Mouse (Mus musculus) embryonic facial prominence, embryonic 11.5 days (tissue): ENCODE data around the gene Gimap4. TPM values are rescaled to one million over a fixed set of nuclear protein-coding genes. Genes with fewer than 3 reads are reported as not detected.

Experiments used
- ATAC-seq: fragments of 200-750 bp; cut with Nextera tagmentation; replicated peaks from 2 replicates; pipeline ENCODE4 v1.8.0; 2017; ENCODE audit warnings: low read depth; ENCODE audit not compliant: insufficient number of reproducible peaks, low FRiP score, low TSS enrichment
- DNase-seq: peaks from one replicate; pipeline ENCODE4 v3.0.0-alpha.2; 2015; ENCODE audit warnings: low spot score
- H3K27ac ChIP-seq: fragments of 300-500 bp; sonication (generic); replicated peaks from 2 replicates; pipeline ENCODE4 v1.5.1; 2014; ENCODE audit warnings: mild to moderate bottlenecking, low read depth, low read length, control low read depth
- H3K27me3 ChIP-seq: fragments of 300-500 bp; sonication (generic); 2 replicates; pipeline ENCODE4 v1.6.1; 2014; ENCODE audit warnings: mild to moderate bottlenecking, low read length, moderate library complexity, mixed read lengths; ENCODE audit not compliant: control insufficient read depth, insufficient read depth
- H3K36me3 ChIP-seq: fragments of 300-500 bp; sonication (generic); replicated peaks from 2 replicates; pipeline ENCODE4 v1.6.1; 2014; ENCODE audit warnings: low read depth, mild to moderate bottlenecking, low read length, moderate library complexity, mixed read lengths; ENCODE audit not compliant: control insufficient read depth, insufficient read depth
- H3K4me1 ChIP-seq: fragments of 300-500 bp; sonication (generic); 2 replicates; pipeline ENCODE4 v1.6.1; 2014; ENCODE audit warnings: low read length, mixed read lengths; ENCODE audit not compliant: control insufficient read depth, insufficient read depth
- H3K4me2 ChIP-seq: fragments of 300-500 bp; sonication (generic); 2 replicates; pipeline ENCODE4 v1.6.1; 2014; ENCODE audit warnings: low read depth, mild to moderate bottlenecking, control low read depth, low read length, moderate library complexity
- H3K4me3 ChIP-seq: fragments of 300-500 bp; sonication (generic); 2 replicates; pipeline ENCODE4 v1.5.1; 2014; ENCODE audit warnings: low read depth, low read length, control low read depth
- H3K9ac ChIP-seq: fragments of 300-500 bp; sonication (generic); replicated peaks from 2 replicates; pipeline ENCODE4 v1.6.1; 2014; ENCODE audit warnings: mild to moderate bottlenecking, control low read depth, low read length
- H3K9me3 ChIP-seq: fragments of 300-500 bp; sonication (generic); replicated peaks from 2 replicates; pipeline ENCODE4 v1.6.1; 2016; ENCODE audit warnings: mild to moderate bottlenecking, low read length, inconsistent platforms, mixed read lengths; ENCODE audit not compliant: control insufficient read depth
- WGBS: fragments of 180-500 bp; shearing (Covaris S2); extraction: QIAGEN DNeasy Blood & Tissue Kit; methylation state at CpG from one replicate; pipeline ENCODE4 v1.1.7; 2014; 5-methylcytosine and 5-hydroxymethylcytosine counted together
- polyA plus RNA-seq: library from polyadenylated mRNA; unstranded; fragments of >200 nt; fragmentation: Nextera tagmentation; extraction: Ambion mirVana; gene quantifications from 2 replicates; pipeline ENCODE4 v1.2.1, GENCODE M21; 2014

The Gimap4 gene
- polyA plus RNA-seq, 1 experiment from 2014 or later, result 10.2 TPM

DNA sequence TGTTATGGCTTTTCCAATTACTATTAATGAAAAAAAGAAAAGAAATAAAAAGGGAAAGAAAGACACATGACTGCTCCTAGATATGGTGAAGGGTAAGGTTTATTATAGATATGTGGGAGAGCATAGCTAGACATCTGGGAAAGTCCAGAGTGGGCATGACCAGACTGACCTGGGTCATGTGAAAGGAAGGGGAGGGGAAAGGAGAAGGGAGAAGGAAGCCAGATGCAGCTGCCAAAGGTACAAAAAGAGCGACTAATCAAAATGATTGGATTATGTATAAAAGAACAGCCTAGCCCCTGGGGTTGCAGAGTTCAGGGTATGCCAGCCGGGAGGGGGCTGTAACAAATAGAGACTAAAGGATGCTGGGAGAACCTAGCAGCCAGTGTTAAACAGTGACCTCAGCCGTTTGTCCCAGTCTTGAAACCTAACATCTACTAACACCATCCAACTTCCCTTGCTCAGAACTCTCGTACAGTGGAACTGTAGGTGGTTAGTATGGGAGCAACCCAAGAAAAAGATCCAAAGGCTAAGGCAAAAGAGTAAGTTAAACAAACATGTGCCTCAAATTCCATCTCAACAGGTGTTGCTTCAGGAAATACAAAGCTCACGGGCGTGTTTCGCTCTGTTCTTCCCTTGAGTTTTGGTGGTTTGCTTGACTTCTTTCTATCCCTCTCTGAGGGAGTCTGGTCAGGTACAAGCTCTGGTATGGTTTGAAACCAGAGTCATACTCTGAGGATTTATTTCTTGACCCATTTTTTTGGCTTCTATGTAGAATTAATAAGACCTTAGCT lies 13.9 kb downstream of the Gimap4 start:
- Histone ChIP-seq H3K9ac (no peak overlapping the region), H3K27me3 (no peaks in the 10 kb centered on the region), H3K9me3 (no peaks in the 10 kb centered on the region), H3K36me3 (no peaks in the 10 kb centered on the region), H3K4me3 (no peak overlapping the region), H3K27ac (no peak overlapping the region), H3K4me1 (no peaks in the 10 kb centered on the region), H3K4me2 (no peak overlapping the region)
- no peak for DNase-seq
- WGBS, result 78% methylated on average over 7 of the region's 7 CpGs
- ATAC-seq, result no peak

DNA sequence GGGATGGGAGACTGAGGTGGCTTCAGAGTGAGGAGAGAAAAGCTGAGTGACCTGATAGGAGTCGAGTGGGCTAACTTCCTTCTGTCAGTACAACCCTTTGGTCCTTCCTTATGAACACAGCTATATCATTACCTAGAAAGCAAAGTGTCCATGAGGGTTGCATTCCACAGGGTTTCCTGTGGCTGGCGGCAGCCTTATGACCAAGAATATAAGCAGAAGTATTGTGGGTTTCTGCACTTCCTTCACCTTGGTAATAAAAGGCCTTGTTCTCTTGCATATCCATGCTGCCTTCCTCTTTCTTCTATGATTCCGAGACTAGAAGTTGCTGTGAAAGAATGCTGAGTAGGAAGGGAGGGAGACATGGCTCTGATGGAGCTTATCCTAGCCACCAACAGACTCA lies 14.5 kb downstream of the Gimap4 start:
- H3K4me2 ChIP-seq, result no peak overlapping the region
- no peaks in the 10 kb centered on the region for H3K27me3 ChIP-seq
- no peaks in the 10 kb centered on the region for H3K4me1 ChIP-seq
- H3K36me3 ChIP-seq, result no peaks in the 10 kb centered on the region
- no peak for ATAC-seq
- no peak overlapping the region for H3K9ac ChIP-seq
- no peak for DNase-seq
- no peak overlapping the region for H3K4me3 ChIP-seq
- WGBS, result 69% methylated on average over 3 of the region's 3 CpGs
- no peak overlapping the region for H3K27ac ChIP-seq
- H3K9me3 ChIP-seq, result no peaks in the 10 kb centered on the region

DNA sequence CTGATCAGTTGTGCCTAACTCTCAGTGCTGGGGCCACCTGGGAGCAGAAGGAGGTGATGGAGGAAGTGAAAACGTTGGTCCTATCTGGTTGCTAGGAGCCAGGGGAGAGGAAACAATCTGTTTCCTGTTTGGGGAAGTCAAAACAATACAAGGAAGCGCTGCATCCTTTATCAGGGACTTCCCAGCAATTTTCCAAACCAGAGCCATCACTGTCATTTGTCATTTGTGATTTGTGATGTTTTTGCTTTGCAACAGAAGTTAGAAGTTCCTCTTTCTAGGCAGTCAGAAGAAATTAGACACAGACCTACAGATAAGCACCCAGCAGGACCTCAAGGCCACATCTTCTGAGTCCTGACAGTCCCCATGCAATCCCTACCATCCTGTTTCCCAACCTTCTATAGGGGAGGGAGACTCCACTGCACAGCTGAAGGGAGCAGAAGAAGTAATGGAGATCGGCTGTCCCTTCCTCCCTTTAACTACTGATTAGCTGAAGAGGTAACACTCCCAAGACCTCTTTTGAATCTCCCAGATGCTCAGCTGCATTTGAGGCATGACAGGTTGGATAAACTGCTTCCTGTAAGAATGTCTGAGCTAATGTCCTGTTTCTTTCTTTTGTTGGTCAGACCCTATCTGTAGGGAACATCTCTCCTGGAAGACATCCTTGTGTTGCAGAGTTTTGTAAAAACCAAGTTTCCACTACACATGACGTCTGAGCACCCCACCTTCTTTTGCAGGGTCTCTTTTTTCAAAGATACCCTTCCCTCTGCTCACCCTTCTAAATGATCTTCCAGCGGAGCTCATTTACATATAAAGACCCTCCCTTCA lies 16.1 kb downstream of the Gimap4 start:
- ATAC-seq (no peak), DNase-seq (no peak)
- Histone ChIP-seq H3K4me3 (no peak overlapping the region), H3K27me3 (no peaks in the 10 kb centered on the region), H3K4me1 (no peaks in the 10 kb centered on the region), H3K9ac (no peak overlapping the region), H3K9me3 (no peaks in the 10 kb centered on the region), H3K36me3 (no peaks in the 10 kb centered on the region), H3K4me2 (no peak overlapping the region), H3K27ac (no peak overlapping the region)
- 46% methylated on average over 5 of the region's 5 CpGs for WGBS

DNA sequence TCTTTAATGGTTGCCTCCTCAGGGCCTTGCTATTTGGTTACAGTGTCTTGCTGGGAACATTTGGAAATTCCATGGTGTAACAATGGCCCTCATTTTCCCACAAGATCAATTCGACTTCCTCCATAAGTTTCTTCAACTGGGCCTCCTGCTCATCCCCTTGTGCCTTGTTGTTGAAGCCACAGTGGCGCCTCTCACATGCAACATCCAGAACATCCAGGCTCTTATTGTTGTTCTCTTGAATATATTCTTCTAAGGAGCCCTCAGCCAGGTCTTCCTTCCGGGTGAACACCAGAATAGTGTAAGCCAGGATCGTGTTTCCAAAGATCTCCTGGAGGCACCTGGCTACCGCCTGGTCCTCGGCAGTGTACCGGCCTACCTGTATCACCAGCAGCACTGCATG lies 17.8 kb downstream of the Gimap4 start:
- 83% methylated on average over 7 of the region's 7 CpGs for WGBS
- Histone ChIP-seq H3K27me3 (no peaks in the 10 kb centered on the region), H3K27ac (no peak overlapping the region), H3K36me3 (no peaks in the 10 kb centered on the region), H3K4me1 (no peaks in the 10 kb centered on the region), H3K9me3 (no peaks in the 10 kb centered on the region), H3K9ac (no peak overlapping the region), H3K4me2 (no peak overlapping the region), H3K4me3 (no peak overlapping the region)
- DNase-seq (no peak), ATAC-seq (no peak)

DNA sequence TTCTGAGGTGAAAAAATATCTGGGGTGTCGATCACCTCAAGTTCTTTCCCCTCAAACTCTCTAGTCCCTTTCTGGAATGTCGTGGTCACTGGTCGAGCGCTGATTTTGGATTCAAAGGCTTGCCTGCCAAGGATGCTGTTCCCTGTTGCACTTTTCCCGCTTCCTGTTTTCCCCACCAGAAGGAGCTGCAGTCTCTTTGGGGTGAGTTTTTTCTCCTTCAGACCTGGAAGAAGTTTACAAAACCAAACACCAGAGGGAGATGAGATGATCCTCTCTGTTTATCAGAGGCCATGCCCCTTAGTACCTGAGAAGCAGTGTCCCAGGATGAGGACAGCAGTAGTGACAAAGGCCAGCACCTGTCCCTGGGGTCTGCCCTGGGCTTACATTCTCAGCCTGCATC lies 18.3 kb downstream of the Gimap4 start:
- Histone ChIP-seq H3K27me3 (no peaks in the 10 kb centered on the region), H3K9ac (no peak overlapping the region), H3K4me3 (no peak overlapping the region), H3K27ac (no peak overlapping the region), H3K9me3 (no peaks in the 10 kb centered on the region), H3K36me3 (no peaks in the 10 kb centered on the region), H3K4me1 (no peaks in the 10 kb centered on the region), H3K4me2 (no peak overlapping the region)
- DNase-seq, result no peak
- 66% methylated on average over 5 of the region's 5 CpGs for WGBS
- no peak for ATAC-seq

DNA sequence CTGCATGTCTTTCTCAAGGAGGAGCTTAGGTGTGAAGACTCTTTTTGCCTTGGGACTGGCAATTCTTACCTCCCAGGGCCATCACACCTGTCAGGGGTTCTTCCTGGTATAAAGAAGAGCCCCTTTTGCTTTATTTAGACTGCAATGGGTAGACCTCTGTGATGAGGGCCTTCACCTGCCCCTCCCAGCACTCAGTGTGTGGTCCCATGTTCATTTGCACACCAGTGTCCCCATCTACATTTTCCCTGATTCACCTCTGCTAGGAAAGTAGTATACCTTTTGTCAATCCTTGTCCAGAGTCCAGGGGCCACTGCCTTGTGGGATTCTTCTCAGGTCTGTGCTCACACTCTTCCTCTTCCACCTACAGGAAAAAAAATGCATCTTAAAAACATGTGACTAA lies 19.8 kb downstream of the Gimap4 start:
- Histone ChIP-seq H3K4me2 (no peak overlapping the region), H3K36me3 (no peaks in the 10 kb centered on the region), H3K4me1 (no peaks in the 10 kb centered on the region), H3K27me3 (no peaks in the 10 kb centered on the region), H3K9ac (no peak overlapping the region), H3K27ac (no peak overlapping the region), H3K9me3 (no peaks in the 10 kb centered on the region), H3K4me3 (no peak overlapping the region)
- DNase-seq, result no peak
- ATAC-seq, result no peak

DNA sequence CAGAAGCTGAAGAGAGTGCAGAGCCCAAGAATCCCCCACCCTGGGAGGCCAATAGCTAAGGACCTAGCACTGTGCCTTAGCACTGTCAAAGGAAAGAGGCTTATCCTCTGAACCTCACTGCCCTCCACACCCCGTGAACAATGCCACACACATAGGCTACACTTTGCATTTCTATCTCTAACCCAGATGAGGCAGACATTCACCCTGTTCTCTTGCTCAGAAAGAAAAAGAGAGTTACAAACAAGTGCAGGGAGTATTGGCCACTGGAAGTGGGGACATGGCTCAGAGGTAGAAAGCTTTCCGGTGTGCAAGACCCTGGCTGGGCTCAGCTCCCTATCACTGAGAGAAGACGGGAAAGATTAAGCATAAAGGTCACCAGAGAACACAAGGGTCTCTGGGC lies 21.8 kb downstream of the Gimap4 start:
- 56% methylated on average over 3 of the region's 3 CpGs for WGBS
- no peak overlapping the region for H3K9ac ChIP-seq
- H3K27me3 ChIP-seq, result no peaks in the 10 kb centered on the region
- no peak for DNase-seq
- ATAC-seq, result no peak
- H3K36me3 ChIP-seq, result no peaks in the 10 kb centered on the region
- no peak overlapping the region for H3K4me3 ChIP-seq
- H3K4me2 ChIP-seq, result no peak overlapping the region
- H3K4me1 ChIP-seq, result no peaks in the 10 kb centered on the region
- no peak overlapping the region for H3K27ac ChIP-seq
- H3K9me3 ChIP-seq, result no peaks in the 10 kb centered on the region

DNA sequence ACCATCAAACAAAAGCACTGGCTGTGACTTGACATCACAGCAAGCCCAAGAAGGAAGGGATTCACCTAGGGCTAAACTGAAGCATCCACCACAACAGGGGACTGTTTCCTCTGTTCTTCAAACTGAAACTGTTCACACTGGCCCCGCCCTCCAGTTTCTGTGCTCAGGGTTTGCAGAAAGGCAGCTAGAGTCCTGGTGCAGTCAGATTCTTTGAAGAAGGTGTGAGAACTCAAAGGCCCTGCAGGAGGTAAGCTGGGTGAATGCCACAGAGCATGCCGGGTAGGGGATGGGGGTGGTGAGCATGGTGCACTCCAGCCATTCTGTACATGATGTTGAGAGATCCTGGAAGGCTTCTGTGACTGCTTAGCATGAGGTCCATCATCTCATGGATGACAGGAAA lies 34.1 kb downstream of the Gimap4 start, which contains the start of the genes Gm28053 and Gimap7:
Gene Gm28053, plus strand, starts transcription at position 153 of the 400 bp plus-strand sequence.
Gene Gimap7, plus strand, starts transcription at position 167 of the 400 bp plus-strand sequence.
- no peak for DNase-seq
- Histone ChIP-seq H3K36me3 (no peaks in the 10 kb centered on the region), H3K9ac (no peak within 1 kb of the TSS), H3K27ac (no peak within 1 kb of the TSS), H3K4me2 (no peak within 1 kb of the TSS), H3K4me3 (no peak within 1 kb of the TSS), H3K27me3 (no peaks in the 10 kb centered on the region), H3K4me1 (no peaks in the 10 kb centered on the region), H3K9me3 (no peaks in the 10 kb centered on the region)
- WGBS, result 59% methylated on average over 2 of the region's 2 CpGs
- no peak for ATAC-seq
